Mouse (Mus musculus): ENCODE results near the gene Sqstm1.

The Sqstm1 gene

GRCm38 (mm10) chr11:50211322-50212059, 864 bp upstream of the Sqstm1 start:
- no peak for DNase-seq (ENCODE audit: low spot score)

DNA sequence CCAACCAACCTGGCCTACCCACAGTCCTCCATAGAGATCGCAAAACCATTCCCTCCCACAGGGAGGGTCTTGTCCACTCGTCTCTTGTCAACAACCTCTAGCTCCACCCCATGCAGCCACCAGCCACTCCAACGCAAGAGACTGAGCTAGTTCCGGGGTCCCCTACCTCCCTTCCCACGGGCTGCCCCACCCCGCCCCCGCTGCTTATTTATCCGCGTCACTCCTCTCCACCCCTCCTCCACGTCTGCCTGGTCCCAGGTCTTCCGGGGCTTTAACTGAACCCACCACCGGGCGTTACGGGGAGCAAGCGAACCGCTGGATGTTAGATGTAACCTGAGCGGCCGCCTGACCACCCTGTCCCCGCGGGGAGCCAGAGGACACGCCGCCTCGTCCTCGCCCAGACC, 524 bp downstream of the Sqstm1 start:
- DNase-seq (ENCODE audit: low spot score) = peak; percentile 90

DNA sequence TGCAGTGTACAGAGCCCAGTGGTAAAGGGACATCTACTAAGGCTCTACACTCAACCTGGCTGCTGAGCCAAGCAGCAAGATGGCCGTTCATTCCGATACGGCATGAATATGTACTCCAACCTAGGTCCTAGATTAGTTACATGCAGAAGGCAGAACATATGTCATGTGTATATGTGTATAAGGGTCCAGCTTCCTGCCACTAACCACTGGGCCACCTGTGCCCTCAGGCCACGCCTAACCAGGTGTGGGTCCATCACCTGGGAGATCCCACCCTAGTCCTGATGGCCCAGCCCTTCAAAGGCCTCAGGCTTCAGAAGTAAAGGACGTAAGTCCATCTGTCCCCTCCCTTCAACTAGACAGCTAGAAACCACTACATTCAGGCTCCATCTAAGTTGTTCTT, 2.6 kb downstream of the Sqstm1 start:
- no peak for DNase-seq (ENCODE audit: low spot score)

- no peak for DNase-seq (ENCODE audit: low spot score)
Measured at GRCm38 (mm10) chr11:50207344-50207743, 3.3 kb downstream of the Sqstm1 start.

GRCm38 (mm10) chr11:50206037-50206436, 4.6 kb downstream of the Sqstm1 start:
- no peak for DNase-seq (ENCODE audit: low spot score)

DNA sequence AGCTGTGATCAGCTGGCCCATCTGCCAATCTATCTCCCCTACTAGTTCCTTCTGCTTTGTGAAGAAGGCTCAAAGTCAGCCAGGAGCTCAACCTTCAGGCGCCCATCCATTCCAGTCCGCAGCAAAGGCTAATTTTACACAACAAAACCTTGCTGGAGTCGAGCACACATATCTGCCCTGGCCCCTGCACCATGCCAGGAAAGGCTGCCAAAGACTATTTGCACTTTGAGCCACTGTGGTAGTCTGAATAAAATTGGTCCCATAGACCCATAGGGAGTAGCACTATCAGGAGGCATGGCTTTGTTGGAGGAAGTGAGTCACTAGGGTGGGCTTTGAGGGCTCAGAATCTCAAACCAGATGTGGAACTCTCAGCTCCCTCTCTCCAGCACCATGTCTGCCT, 5.2 kb downstream of the Sqstm1 start:
- DNase-seq (ENCODE audit: low spot score) = no peak

DNA sequence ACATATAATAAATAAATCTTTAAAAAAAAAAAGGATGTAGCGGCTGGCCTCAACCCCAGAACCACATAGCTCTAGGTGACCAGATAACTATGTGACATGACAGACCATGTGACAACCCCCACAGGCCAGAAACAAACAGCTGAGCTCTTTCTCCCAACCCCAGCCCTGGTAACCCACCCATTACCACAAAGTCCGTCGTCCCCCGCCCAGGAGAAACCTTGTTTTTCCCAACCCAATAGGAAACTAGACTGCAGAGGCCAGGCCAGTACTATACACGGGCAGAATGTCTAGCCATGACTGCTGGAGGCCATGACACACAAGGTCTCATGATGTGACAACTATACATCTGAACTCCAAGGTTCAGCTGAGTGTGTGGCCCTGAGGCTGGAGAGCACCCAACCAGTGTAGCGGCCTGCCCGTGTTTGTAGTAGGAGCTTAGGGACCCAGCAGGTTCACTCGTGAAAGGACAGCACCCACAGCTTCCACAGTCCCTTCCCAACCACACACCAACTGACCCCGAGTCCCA, 7.3 kb downstream of the Sqstm1 start:
- DNase-seq (ENCODE audit: low spot score) = no peak

DNA sequence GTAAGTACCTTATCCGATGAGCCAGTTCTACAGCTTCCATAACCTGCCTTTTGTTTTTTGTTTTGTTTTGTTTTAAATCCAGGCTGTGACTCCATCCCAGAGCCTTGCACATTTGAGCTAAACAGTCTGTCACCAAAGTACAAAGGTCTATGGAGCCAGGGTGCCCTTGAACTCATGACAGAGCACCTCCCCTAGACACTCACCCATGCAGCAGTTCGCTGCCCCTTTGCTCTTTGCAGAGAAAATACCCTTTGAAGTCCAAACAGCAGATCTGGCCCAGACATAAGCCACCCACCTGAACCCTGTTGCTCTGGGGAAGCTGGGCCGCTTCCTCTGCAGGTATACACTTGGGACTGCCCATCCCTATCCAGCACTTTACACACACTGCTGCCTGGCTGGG, 9.0 kb downstream of the Sqstm1 start:
- DNase-seq (ENCODE audit: low spot score) = no peak

DNA sequence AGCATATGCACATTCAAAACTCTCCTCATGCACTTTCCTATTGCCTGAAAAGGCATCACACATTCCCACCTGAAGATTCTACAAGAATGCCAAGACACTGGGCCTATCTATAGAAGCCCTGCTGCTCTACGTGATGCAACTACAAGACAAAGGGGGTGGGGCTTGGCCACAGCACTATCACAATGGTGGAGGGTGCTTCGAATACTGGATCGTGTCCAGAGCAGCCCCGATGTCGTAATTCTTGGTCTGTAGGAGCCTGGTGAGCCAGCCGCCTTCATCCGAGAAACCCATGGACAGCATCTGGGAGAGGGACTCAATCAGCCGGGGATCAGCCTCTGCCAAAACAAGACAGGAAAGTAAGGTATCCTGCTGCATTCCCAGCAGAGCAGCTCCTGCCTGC, 10.0 kb downstream of the Sqstm1 start:
- DNase-seq (ENCODE audit: low spot score) = no peak

- DNase-seq (ENCODE audit: low spot score) = no peak
Measured at GRCm38 (mm10) chr11:50198916-50199315, 11.7 kb downstream of the Sqstm1 start.

- DNase-seq (ENCODE audit: low spot score) = no peak
Measured at GRCm38 (mm10) chr11:50198219-50198846, 12.3 kb downstream of the Sqstm1 start.

- DNase-seq (ENCODE audit: low spot score) = no peak
Measured at GRCm38 (mm10) chr11:50197500-50197899, 13.1 kb downstream of the Sqstm1 start.

DNA sequence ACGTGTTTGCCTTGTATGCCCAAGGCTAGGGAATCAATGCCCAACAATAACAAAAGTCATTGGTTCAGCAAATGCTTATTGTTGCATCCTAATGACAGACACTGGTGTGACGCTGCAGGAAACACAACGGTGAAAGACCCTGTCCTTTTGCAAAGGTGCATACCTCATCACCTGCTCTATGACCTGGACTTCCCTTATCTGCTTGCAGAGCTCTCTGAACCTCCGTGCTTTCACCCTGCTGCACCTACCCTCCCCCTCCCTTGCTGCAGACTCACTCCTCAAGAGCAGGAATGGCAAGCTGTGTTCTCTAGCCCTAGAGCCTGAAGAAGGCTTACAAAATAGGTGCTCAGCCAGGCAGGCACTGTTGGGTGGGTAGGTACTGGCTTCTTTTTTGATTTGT, 15.8 kb downstream of the Sqstm1 start:
- no peak for DNase-seq (ENCODE audit: low spot score)

- DNase-seq (ENCODE audit: low spot score) = no peak
Measured at GRCm38 (mm10) chr11:50194070-50194469, 16.6 kb downstream of the Sqstm1 start.

DNA sequence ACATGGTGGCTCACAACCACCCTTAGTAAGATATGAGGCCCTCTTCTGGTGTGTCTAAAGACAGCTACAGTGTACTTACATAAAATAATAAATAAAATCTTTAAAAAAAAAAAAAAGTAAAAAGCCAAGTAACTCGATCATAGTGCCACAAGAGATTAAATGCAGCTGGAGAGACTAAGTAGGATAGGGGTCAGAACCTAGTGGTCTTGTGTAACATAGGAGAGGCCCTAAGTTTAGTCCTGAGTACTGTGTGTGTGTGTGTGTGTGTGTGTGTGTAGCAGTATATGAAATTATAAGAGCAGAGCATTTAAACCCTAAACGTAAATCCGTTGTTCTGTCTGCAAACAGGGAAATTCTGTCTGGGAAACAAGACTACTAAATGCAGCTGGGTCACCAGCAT, 18.3 kb downstream of the Sqstm1 start:
- DNase-seq (ENCODE audit: low spot score) = no peak

GRCm38 (mm10) chr11:50190362-50190761, 20.3 kb downstream of the Sqstm1 start:
- no peak for DNase-seq (ENCODE audit: low spot score)

DNA sequence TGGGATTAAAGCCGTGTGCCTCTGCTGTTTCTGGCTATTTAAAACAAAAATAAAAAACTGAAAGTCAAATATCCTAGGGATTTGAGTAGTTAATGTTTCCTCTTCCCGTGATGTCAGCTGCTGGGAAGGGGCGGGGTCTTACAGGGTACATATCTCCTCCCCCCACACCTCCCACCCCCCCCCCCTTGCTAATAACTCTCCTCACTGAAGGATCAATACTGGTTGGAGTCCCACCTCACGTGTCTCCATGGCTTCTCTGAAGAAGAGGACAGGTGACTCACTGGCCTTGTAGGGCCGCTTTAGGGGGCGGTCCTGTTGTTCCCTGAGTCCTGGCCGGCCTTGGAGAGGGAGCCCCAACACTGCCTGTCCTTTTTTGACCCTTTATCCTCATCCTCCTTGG, 21.9 kb downstream of the Sqstm1 start:
- no peak for DNase-seq (ENCODE audit: low spot score)

GRCm38 (mm10) chr11:50184788-50185187, 25.8 kb downstream of the Sqstm1 start:
- no peak for DNase-seq (ENCODE audit: low spot score)

- no peak for DNase-seq (ENCODE audit: low spot score)
Measured at GRCm38 (mm10) chr11:50182702-50183101, 27.9 kb downstream of the Sqstm1 start.

DNA sequence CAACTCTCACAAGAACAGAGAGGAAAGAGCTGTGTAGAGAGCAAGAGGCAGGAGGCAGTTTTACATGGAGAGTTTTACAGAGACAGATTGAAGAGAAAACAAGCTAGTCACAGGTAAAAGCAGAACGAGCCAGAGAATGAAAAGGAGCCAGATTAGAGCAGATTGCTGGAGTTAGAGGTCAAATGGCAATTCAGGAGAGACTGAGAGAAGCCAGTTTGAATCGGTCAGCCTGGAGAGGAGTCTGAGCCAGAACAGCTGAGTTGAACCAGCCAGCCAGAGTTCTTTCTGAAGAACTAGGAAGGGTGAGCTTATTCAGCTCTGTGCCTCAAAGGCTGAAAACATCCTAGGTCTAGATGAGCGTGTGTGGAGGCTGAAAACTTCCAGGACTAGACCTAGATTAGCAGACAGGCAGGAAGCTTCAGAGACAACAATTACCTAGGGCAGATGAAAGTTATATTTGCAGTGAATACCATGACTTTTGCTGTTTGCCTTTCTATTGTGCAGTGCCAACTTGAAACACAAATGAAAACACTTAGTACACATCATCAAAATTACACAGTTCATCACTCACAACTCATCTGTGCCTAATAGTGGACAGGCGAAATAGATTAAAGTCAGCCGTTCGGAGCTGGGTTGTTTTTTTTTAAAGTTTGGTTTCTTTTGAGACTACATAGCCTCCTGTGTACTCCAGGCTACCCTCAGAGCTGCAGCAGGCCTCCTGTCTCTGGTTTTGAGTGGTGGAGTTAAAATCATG, 30.0 kb downstream of the Sqstm1 start:
- DNase-seq (ENCODE audit: low spot score) = no peak

- no peak for DNase-seq (ENCODE audit: low spot score)
Measured at GRCm38 (mm10) chr11:50178532-50179488, 31.8 kb downstream of the Sqstm1 start.

GRCm38 (mm10) chr11:50177111-50177510, 33.5 kb downstream of the Sqstm1 start:
- DNase-seq (ENCODE audit: low spot score) = no peak
